Mouse (Mus musculus): ENCODE measurements around the gene Lrrc47. TPM values are rescaled to one million over a fixed set of nuclear protein-coding genes. Genes with fewer than 3 reads are reported as not detected.

Gene Lrrc47
- polyA plus RNA-seq (2016; fragmentation: Nextera tagmentation; extraction: Ambion mirVana): 34.4 and 37.8 TPM in 2 replicates

DNA sequence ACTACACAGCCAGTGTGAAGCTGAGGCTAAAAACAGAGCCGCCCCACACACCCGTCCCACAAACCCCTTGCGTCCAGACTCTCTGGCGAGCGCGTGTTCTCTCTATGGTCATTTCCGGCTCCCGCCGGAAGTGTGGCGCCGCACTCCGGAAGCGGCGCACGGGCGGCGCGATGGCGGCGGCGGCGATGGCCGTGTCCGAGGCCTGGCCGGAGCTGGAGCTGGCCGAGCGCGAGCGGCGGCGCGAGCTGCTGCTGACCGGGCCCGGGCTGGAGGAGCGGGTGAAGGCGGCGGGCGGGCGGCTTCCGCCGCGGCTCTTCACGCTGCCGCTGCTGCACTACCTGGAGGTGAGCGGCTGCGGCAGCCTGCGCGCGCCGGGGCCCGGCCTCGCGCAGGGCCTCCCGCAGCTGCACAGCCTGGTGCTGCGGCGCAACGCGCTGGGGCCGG, at the start of gene Lrrc47:
Lrrc47 (plus strand) TSS at position 86 of the 444 bp plus-strand sequence.
- peaks cover 40% of the 10 kb centered on the region for H3K36me3 ChIP-seq
- peak within 1 kb of the TSS; percentile 100 for H3K4me3 ChIP-seq (replicated peaks)
- H3K9ac ChIP-seq (replicated peaks): peak within 1 kb of the TSS; percentile 97
- peak within 1 kb of the TSS; percentile 72 for H3K27ac ChIP-seq
- H3K9me3 ChIP-seq: no peaks in the 10 kb centered on the region
- peaks cover 24% of the 10 kb centered on the region for H3K4me1 ChIP-seq (replicated peaks)
- no peaks in the 10 kb centered on the region for H3K27me3 ChIP-seq
- peak; percentile 91 for ATAC-seq (ENCODE audit: insufficient number of reproducible peaks, insufficient read depth, low FRiP score, low TSS enrichment, low read depth)
- H3K4me2 ChIP-seq: peak within 1 kb of the TSS; percentile 99
- under 1% methylated on average over 54 of the region's 59 CpGs for WGBS

DNA sequence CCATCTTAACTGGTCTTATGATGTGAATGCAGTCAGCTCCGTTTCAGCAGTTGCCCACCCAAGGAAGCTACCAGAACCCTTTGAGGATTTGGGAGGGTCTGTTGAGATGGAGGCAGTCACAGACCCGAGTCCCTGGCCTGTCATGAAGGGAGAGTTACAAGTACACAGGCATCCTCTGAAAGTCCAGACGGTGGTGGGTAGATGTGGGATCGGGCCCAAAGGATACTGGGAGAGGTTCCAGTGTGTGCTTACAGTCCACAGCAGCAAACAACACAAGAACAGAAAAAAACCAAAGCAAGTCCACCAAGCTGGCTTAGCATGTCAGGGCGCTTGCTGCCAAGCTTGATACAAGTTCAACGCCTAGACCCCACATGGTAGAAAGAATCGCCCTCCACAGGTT, 48.9 kb upstream of the Lrrc47 start:
- Histone ChIP-seq H3K9me3 (no peaks in the 10 kb centered on the region), H3K36me3 (peaks cover 80% of the 10 kb centered on the region), H3K27ac (no peak overlapping the region), H3K27me3 (no peaks in the 10 kb centered on the region), H3K4me3 (replicated peaks) (no peak overlapping the region), H3K9ac (replicated peaks) (no peak overlapping the region), H3K4me2 (no peak overlapping the region), H3K4me1 (replicated peaks) (peaks cover 14% of the 10 kb centered on the region)
- no peak for ATAC-seq (ENCODE audit: insufficient number of reproducible peaks, insufficient read depth, low FRiP score, low TSS enrichment, low read depth)
- 80% methylated on average over 7 of the region's 7 CpGs for WGBS

DNA sequence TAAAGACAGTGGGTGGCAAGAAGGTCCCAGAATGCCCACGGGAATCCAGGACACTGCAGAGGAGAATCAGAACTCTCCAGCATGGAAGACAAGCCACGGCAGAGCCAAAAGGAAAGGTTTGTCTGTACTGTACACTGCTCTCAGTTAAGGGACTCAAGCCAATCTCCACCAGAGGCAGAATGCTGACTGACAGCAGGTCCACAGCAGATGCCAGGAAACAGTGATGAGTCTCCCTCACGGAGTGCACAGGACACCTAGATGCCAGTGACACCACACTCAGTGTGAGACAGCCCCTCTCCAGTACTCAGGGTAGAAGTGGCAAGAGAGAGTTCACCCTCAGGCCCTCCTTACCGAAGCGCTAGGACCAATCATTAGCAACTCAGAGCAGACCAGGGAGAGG, 44.9 kb upstream of the Lrrc47 start:
- no peaks in the 10 kb centered on the region for H3K9me3 ChIP-seq
- no peak overlapping the region for H3K9ac ChIP-seq (replicated peaks)
- H3K27me3 ChIP-seq: no peaks in the 10 kb centered on the region
- H3K4me3 ChIP-seq (replicated peaks): no peak overlapping the region
- no peaks in the 10 kb centered on the region for H3K4me1 ChIP-seq (replicated peaks)
- H3K36me3 ChIP-seq: peaks cover 92% of the 10 kb centered on the region
- WGBS: 78% methylated on average over 5 of the region's 5 CpGs
- H3K4me2 ChIP-seq: no peak overlapping the region
- ATAC-seq (ENCODE audit: insufficient number of reproducible peaks, insufficient read depth, low FRiP score, low TSS enrichment, low read depth): no peak
- H3K27ac ChIP-seq: no peak overlapping the region

DNA sequence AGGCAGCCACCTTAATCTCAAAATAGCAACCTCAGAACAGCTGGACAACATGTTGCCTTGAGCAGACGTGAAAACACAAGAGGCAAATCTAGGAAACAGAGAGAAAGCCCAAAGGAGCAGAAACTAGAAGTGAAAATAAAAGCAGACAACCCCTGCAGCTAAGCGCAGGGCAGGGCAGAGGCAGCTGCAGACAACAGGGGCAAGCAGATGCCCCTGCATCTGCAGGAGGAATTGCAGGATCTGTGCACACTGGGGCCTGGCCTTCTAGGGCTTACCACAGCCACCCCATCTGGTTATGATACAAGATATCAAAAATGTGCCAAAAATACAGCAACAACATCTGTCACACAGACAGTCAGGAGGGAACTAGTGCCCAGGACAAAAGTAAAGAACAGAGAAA, 44.0 kb upstream of the Lrrc47 start:
- H3K9me3 ChIP-seq: no peaks in the 10 kb centered on the region
- H3K4me1 ChIP-seq (replicated peaks): no peaks in the 10 kb centered on the region
- no peak overlapping the region for H3K9ac ChIP-seq (replicated peaks)
- no peak for ATAC-seq (ENCODE audit: insufficient number of reproducible peaks, insufficient read depth, low FRiP score, low TSS enrichment, low read depth)
- peaks cover 86% of the 10 kb centered on the region for H3K36me3 ChIP-seq
- no peak overlapping the region for H3K27ac ChIP-seq
- H3K4me2 ChIP-seq: no peak overlapping the region
- no peak overlapping the region for H3K4me3 ChIP-seq (replicated peaks)
- 83% methylated on average over 2 of the region's 2 CpGs for WGBS
- no peaks in the 10 kb centered on the region for H3K27me3 ChIP-seq

DNA sequence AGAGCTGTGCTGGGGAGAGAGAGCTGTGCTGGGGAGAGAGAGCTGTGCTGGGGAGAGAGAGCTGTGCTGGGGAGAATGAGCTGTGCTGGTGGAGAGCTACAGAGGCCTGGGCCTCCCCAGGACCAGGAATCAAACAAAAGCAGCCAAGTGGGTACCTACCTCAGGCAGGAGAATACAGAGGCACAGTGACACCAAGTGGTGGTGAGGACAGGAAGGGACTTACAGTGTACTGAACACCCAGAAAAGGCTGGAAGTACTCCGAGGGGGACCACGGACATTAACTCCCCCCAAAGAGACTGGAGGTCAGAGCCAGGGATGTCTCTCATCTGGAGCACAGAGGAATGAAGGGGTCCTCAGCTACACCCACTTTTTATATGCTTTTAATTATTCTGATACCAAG, 43.5 kb upstream of the Lrrc47 start:
- no peak for ATAC-seq (ENCODE audit: insufficient number of reproducible peaks, insufficient read depth, low FRiP score, low TSS enrichment, low read depth)
- peaks cover 84% of the 10 kb centered on the region for H3K36me3 ChIP-seq
- 81% methylated on average over 2 of the region's 2 CpGs for WGBS
- no peaks in the 10 kb centered on the region for H3K4me1 ChIP-seq (replicated peaks)
- H3K9me3 ChIP-seq: no peaks in the 10 kb centered on the region
- no peak overlapping the region for H3K4me3 ChIP-seq (replicated peaks)
- H3K27me3 ChIP-seq: no peaks in the 10 kb centered on the region
- no peak overlapping the region for H3K4me2 ChIP-seq
- no peak overlapping the region for H3K27ac ChIP-seq
- H3K9ac ChIP-seq (replicated peaks): no peak overlapping the region

- H3K36me3 ChIP-seq: peaks cover 37% of the 10 kb centered on the region
- H3K4me3 ChIP-seq (replicated peaks): peak within 1 kb of the TSS; percentile 90
- H3K9me3 ChIP-seq: no peaks in the 10 kb centered on the region
- peak within 1 kb of the TSS; percentile 93 for H3K4me2 ChIP-seq
- H3K27ac ChIP-seq: peak within 1 kb of the TSS; percentile 56
- H3K4me1 ChIP-seq (replicated peaks): peaks cover 25% of the 10 kb centered on the region
- H3K9ac ChIP-seq (replicated peaks): peak within 1 kb of the TSS; percentile 83
- ATAC-seq (ENCODE audit: insufficient number of reproducible peaks, insufficient read depth, low FRiP score, low TSS enrichment, low read depth): peak; percentile 94
- H3K27me3 ChIP-seq: no peaks in the 10 kb centered on the region
- WGBS: 1% methylated on average over 68 of the region's 68 CpGs
Measured at GRCm38 (mm10) chr4:153974431-153975291, 36.9 kb upstream of the Lrrc47 start, which contains the start of the genes Dffb and Cep104. Gene Dffb (minus strand): TSS chr4:153975126. Gene Cep104 (plus strand): TSS chr4:153975194.

- peak overlapping the region; percentile 93 for H3K4me2 ChIP-seq
- H3K4me3 ChIP-seq (replicated peaks): peak overlapping the region; percentile 90
- peak overlapping the region; percentile 83 for H3K9ac ChIP-seq (replicated peaks)
- ATAC-seq (ENCODE audit: insufficient number of reproducible peaks, insufficient read depth, low FRiP score, low TSS enrichment, low read depth): peak; percentile 46; the same call in 1 of the 2 replicates
- H3K9me3 ChIP-seq: no peaks in the 10 kb centered on the region
- H3K36me3 ChIP-seq: peaks cover 37% of the 10 kb centered on the region
- 2% methylated on average over 33 of the region's 33 CpGs for WGBS
- H3K27ac ChIP-seq: peak overlapping the region; percentile 56
- H3K4me1 ChIP-seq (replicated peaks): peaks cover 25% of the 10 kb centered on the region
- H3K27me3 ChIP-seq: no peaks in the 10 kb centered on the region
Measured at GRCm38 (mm10) chr4:153975292-153975662, 36.3 kb upstream of the Lrrc47 start.

GRCm38 (mm10) chr4:153975768-153976167, 35.8 kb upstream of the Lrrc47 start:
- Histone ChIP-seq H3K27me3 (no peaks in the 10 kb centered on the region), H3K4me3 (replicated peaks) (peak overlapping the region; percentile 90), H3K4me2 (peak overlapping the region; percentile 93), H3K9me3 (no peaks in the 10 kb centered on the region), H3K9ac (replicated peaks) (peak overlapping the region; percentile 83), H3K4me1 (replicated peaks) (peaks cover 25% of the 10 kb centered on the region), H3K27ac (no peak overlapping the region), H3K36me3 (peaks cover 37% of the 10 kb centered on the region)
- 40% methylated on average over 6 of the region's 6 CpGs for WGBS
- ATAC-seq (ENCODE audit: insufficient number of reproducible peaks, insufficient read depth, low FRiP score, low TSS enrichment, low read depth): no peak

GRCm38 (mm10) chr4:153979243-153979642, 32.3 kb upstream of the Lrrc47 start:
- WGBS: 91% methylated on average over 10 of the region's 10 CpGs
- ATAC-seq (ENCODE audit: insufficient number of reproducible peaks, insufficient read depth, low FRiP score, low TSS enrichment, low read depth): no peak
- peaks cover 54% of the 10 kb centered on the region for H3K36me3 ChIP-seq
- H3K4me3 ChIP-seq (replicated peaks): no peak overlapping the region
- no peak overlapping the region for H3K4me2 ChIP-seq
- H3K27me3 ChIP-seq: no peaks in the 10 kb centered on the region
- no peaks in the 10 kb centered on the region for H3K9me3 ChIP-seq
- H3K27ac ChIP-seq: no peak overlapping the region
- no peak overlapping the region for H3K9ac ChIP-seq (replicated peaks)
- H3K4me1 ChIP-seq (replicated peaks): peaks cover 15% of the 10 kb centered on the region

GRCm38 (mm10) chr4:153980470-153980869, 31.1 kb upstream of the Lrrc47 start:
- Histone ChIP-seq H3K4me1 (replicated peaks) (peaks cover 14% of the 10 kb centered on the region), H3K27me3 (no peaks in the 10 kb centered on the region), H3K27ac (no peak overlapping the region), H3K36me3 (peaks cover 66% of the 10 kb centered on the region), H3K9me3 (no peaks in the 10 kb centered on the region), H3K4me2 (no peak overlapping the region), H3K4me3 (replicated peaks) (no peak overlapping the region), H3K9ac (replicated peaks) (no peak overlapping the region)
- WGBS: 97% methylated on average over 11 of the region's 11 CpGs
- no peak for ATAC-seq (ENCODE audit: insufficient number of reproducible peaks, insufficient read depth, low FRiP score, low TSS enrichment, low read depth)

GRCm38 (mm10) chr4:153992715-153993114, 18.8 kb upstream of the Lrrc47 start:
- H3K36me3 ChIP-seq: peaks cover 100% of the 10 kb centered on the region
- no peaks in the 10 kb centered on the region for H3K4me1 ChIP-seq (replicated peaks)

More at GRCm38 (mm10) chr4:153992715-153993114, 18.8 kb upstream of the Lrrc47 start:
- no peaks in the 10 kb centered on the region for H3K9me3 ChIP-seq
- H3K27ac ChIP-seq: no peak overlapping the region
- no peak overlapping the region for H3K9ac ChIP-seq (replicated peaks)
- WGBS: 91% methylated on average over 10 of the region's 10 CpGs
- H3K27me3 ChIP-seq: no peaks in the 10 kb centered on the region
- no peak overlapping the region for H3K4me3 ChIP-seq (replicated peaks)
- H3K4me2 ChIP-seq: no peak overlapping the region
- ATAC-seq (ENCODE audit: insufficient number of reproducible peaks, insufficient read depth, low FRiP score, low TSS enrichment, low read depth): no peak
